Mouse (Mus musculus): ENCODE data around the gene Galnt6.

Galnt6 gene

DNA sequence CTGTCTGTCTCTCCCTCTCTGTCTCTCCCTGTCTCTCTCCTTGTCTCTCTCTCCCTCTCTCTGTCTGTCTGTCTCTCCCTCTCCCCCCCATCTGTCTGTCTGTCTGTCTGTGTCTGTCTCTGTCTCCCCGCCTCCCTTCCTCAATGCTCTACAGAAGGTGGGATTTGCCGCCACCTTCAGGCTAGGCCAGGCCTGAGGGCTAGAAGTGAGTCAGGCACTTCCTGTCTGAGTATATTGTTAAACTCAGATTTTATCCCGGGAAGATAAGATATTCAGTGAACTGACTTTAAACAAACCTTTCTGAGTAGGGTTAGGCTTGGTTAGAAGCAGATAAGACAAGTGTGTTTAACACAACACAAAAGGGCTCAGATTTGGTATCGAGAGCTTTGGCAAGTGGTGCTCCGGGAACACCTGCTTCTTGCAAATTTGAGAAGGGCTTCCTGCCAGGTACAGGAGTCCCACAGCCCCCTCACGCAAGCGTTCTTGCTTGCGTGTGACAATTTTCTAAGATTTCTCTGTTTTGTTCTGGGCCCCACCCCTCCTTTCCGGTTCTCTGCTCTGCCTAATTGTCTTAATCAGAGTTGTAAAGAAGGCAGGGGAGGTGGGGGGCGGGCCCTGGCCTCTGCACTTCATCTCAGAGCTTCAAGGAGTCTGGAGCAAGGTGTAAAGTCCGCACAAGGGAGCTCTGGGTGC lies 25.8 kb upstream of the Galnt6 start:
- peak; percentile 85 for DNase-seq (ENCODE audit: low read depth, low spot score)

DNA sequence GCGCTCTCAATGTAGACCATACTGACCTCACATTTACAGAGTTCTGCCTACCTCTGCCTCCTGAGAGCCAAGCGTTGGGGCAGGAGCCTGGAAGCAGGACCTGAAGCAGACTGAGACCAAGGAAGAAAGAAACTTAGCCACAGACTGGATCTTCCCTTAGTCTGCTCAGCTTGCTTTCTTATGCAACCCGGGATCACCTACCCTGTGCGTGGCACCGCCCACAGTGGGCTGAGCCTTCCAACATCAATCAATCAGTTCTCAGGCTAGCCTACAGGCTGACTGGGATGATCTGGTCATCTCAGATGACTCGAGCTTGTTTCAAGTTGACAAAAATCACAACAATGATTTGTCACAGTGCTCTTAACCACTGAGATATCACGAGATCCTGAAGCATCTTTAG lies 24.9 kb upstream of the Galnt6 start:
- DNase-seq (ENCODE audit: low read depth, low spot score) = peak; percentile 67

DNA sequence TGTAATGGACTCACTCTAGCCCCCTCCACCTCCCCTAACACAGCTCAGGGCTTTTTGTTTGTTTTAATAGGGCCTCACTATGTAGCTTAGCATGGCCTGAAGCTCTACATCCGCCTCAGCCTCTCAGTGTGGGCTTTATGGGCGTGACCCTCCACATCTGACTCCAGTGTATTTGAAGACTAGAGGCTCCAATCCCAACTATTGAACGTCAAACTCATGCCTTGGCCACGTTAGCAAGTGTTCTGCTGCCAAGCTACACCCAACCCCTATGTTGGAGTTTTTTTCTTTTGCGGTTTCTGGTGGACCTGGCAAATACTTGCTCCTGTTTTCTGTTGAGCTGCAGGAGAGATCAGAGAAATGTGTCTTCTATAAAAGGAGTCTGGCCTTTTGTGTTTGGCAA lies 23.9 kb upstream of the Galnt6 start:
- no peak for DNase-seq (ENCODE audit: low read depth, low spot score)

DNA sequence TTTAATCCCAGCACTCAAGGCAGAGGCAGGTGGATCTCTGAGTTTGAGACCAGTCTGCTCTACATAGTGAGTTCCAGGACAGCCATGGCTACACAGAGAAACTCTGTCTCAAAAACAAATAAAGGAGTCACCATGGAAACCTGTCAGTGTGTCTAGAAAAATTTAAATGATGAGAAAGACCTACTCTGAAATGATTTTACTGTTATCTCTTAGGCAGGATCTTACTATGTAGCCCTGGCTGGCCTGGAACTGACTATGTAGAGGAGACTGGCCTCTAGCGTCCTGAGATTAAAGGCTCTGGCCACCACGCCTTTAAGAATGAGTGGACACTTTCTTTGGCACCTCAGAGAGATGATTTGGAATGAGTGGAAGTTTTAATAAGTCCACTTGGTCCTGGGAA lies 23.3 kb upstream of the Galnt6 start:
- DNase-seq (ENCODE audit: low read depth, low spot score) = no peak

DNA sequence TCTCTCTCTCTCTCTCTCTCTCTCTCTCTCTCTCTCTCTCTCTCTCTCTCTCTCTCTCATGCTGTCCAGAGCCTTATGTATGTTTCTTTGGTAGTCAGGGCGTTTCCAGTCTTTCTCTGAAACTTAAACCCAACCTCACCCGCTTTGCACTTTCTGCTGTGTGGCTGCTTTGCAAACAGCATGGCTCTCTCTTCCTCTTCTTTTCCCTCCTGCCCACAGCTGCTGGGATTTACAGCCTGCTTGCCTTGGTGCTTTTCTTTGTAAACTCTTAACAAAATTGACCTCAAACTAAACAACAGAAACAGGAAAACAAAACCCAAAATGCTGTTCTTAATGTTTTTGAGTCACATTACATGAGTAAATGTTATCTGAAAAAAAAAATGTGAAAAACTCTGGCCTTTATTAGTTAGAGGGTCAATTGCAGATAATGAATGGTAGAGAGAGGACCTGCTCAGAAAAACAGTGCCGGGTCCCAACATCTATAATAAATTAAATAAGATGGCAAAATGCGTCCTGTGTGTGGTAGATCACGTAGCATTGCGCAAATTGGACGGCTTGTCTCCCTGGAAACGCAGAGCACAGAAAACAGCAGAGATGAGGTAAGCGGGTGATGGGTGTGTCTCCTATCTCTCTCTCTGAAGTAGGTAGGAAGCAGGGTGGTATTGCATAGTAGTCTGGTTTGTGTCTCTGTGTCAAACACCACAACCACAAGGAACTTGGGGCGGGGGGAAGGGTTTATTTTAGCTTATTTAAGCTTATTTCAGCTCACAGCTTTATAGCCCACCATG lies 20.8 kb upstream of the Galnt6 start:
- DNase-seq (ENCODE audit: low read depth, low spot score) = no peak

DNA sequence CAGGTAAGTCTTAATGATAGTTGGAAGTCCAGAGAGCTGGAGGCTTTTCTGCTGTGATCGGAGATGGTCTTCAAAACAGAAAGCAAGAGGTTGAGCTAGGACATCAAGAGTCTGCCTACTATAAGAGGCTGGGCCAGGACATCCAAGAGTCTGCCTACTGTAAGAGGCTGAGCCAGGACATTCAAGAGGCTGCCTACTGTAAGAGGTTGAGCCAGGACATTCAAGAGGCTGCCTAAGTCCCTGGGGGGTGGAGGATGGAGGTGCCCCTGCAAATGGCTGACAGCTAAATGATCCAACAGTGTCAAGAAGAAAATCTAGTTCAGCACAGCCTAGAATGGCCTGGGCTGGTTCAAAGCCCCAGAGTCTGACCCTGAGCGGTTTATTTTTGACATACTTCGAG lies 19.4 kb upstream of the Galnt6 start:
- DNase-seq (ENCODE audit: low read depth, low spot score) = no peak

DNA sequence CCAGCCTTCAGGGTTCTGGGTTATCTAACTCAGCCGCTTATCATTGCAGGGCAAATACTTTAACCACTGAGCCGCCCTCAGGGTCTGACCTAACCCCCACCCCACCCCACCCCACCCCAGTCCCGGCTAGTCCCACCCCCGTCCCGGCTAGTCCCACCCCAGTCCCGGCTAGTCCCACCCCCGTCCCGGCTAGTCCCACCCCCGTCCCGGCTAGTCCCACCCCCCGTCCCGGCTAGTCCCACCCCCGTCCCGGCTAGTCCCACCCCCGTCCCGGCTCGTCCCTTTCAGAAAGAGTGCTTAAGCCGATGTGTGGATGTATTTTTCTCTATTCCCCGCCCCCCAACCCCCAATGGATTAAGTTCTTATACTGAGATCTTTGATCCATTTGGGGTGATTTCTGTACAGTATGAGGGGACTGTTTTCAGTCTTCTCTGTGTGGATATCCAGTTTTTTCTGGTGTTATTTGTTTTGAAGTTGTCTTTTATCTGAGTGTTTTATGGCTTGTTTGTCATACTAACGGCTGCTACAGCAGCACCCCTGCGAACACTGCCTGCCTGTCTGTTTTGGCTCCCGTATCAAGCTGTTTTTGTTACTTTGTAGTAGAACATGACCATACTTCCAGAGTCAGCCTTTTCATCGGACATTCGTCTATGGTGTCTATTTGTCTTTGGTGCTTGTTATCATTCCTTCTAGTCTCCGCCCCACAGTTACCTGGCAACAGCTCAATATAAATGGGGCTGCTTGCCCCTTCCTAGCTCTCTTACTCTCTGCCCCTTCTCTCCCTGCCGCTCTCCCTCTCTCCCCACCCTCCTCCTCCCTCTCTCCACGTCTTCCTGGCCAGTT lies 18.2 kb upstream of the Galnt6 start:
- no peak for DNase-seq (ENCODE audit: low read depth, low spot score)

DNA sequence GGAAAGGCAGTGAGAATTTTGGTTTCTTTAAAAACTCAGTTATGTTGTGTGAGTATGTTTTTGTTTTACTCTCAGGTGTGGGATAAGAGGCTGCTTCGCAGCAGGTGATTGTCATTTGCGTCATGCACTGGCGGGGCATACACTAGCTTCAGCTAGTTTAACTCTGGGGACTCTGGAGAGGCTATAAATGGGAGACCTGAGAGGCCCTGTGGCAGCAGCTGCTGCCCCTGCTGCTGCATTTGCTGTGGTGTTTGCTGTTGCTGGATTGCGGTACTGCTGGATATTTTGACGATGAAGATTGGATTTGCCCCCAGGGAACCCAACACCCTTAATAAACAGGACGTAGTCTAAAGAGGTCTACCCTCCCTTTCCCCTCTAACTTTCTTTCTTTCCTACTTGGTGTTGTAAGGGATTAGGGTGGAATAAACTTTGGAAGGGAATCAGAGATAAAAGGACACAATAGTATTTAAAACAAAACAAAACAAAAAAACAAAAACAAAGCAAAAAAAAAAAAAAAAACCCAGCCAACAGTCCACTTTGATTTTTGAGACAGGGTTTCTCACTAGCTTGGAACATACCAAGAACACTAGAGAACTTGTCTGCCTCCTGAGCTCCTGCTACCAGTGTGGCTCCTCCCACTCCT lies 17.4 kb upstream of the Galnt6 start:
- DNase-seq (ENCODE audit: low read depth, low spot score) = no peak

DNA sequence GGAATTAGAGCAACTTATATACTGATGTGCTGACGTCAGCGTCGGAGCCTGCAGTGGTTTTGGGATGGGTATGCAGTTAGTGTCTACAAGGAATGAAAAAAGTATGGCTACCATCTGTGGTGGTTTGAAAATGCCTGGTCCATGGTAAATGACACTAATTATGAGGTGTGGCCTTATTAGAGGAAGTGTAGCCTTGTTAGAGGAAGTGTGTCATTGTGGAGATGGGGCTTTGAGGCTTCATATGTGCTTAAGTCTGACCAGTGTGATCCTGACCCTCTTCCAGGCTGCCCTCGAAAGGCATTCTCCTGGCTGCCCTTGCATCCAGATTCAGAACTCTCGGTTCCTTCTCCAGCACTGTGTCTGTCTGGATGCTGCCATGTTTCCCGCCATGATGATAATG lies 14.1 kb upstream of the Galnt6 start:
- DNase-seq (ENCODE audit: low read depth, low spot score) = no peak

DNA sequence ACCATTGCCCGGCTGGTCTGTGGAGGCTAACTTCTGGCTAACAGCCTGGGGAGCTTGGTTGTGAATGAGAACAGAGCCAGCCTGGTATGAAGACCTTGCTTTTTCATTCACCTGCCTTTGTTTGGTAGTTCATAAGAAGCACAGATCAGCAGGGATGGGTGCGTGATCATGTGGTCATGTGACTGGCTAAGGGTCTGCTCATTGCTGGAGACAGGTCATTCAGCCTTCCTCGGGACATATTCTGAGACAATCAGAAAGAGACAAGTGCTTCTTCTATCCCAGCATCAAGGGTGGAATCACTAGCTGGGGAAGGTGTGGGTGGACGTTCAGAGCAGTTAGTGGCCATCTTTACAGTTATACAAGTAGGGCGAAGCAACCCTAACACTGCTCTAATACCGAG lies 10.3 kb upstream of the Galnt6 start:
- DNase-seq (ENCODE audit: low read depth, low spot score) = no peak

DNA sequence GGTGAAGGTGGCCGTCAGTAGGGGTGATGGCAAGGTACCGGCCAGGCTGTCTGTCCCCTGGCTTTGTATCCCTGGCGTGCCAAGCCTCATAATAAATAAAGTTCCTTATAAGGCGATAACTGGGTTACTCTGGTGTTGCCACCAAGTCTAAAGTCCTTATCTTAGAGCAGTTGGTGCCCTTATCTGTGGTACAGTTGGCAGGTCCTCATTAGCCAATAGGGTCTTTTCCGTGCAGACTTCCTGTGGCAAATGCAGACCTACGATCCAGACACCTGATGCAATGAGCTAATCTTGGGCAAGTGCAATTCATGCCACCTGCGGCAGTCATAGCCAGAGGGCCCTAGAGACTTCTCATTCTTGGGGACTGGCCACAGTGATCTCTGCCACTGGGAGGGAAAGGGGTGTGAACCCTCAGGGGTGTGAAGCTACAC lies 9.2 kb upstream of the Galnt6 start:
- no peak for DNase-seq (ENCODE audit: low read depth, low spot score)

DNA sequence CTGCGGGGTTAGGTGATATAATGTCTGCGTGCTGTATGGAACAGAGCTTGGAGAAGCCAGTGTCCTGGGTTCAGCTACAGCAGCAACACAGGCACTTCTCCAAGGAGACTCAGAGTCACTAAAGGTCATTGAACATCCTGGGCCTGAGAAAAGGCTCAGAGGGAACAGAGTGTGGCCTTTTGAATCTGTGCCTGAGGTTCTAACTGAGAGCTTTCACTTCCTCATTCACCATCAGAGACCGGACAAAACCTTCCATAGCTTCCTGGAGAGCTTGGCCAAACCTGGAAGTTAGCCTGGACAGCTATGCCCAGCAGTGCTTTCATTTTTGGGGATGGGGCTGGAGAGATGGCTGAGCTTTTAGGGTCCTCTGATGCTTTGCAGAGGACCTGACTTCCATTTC lies 8.5 kb upstream of the Galnt6 start:
- DNase-seq (ENCODE audit: low read depth, low spot score) = no peak

DNA sequence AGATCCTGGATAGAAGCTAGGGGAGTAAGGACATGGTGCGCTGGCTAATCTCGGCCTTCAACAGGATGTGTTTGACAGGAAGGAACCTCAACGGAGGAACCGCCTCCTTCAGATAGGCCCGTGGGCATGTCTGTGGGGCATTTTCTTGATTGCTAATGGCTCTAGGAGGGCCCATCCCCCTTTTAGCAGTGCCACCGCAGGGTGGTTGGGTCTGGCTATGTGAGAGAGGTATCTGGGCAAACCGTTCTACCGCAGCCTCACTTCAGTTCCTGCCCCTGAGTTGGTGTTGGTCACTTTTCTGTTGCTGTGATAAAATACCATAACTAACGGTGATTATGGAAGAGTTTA lies 6.8 kb upstream of the Galnt6 start:
- DNase-seq (ENCODE audit: low read depth, low spot score) = no peak

DNA sequence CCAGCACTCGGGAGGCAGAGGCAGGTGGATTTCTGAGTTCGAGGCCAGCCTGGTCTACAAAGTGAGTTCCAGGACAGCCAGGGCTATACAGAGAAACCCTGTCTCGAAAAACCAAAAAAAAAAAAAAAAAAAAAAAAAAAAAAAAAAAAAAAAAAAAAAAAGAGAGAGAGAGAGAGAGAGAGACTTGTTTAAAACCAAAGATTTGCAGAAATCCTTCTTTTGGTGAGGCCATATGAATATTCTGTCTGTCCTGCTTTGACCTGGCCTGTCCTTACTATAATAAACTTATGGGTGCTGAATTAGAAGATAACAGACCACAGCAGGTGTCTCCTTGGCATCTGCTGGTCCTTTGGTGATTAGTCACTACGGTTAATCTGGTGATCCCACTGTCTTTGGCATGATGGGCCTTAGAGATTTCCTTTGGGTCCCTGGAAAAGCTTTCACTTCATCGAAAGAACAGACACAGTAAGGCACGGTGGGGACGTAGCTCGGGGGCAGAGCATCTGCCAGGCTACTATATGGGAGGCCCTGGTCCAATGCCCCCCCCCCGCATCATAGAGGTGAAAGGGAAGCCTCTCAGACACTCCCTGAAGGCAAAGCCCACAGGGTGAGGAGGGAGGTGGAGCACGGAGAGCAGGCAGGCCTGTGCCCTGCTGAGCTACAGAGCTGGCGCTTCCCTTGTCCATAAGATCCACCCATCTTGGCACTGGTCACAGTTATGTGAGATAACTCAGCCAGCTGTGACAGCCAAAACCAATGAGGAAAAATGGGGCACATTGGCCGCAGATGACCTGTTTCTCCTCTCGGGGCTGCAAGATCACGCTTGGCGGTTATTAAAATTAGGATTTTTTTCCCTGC lies 6.1 kb upstream of the Galnt6 start:
- DNase-seq (ENCODE audit: low read depth, low spot score) = no peak

DNA sequence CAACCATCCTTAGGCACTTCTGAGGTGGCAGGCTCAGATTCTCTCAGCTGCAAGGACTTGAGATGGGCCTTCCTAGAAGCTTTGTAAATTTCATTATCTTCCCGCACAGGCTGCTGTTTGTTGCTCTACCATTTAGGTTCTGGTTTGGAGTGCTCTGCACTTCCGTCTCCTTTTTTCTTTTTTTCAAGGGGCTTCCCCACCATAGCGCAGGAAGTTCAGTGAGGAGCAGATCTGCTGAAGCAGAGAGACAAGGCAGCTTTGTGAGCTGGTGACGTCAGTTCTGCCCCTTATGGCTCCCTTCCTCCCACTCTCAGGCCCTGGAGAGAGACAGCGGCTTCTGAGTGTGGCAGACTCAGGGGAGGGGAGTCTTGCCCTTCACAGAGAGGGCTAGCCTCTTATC lies 3.4 kb upstream of the Galnt6 start:
- DNase-seq (ENCODE audit: low read depth, low spot score) = no peak

DNA sequence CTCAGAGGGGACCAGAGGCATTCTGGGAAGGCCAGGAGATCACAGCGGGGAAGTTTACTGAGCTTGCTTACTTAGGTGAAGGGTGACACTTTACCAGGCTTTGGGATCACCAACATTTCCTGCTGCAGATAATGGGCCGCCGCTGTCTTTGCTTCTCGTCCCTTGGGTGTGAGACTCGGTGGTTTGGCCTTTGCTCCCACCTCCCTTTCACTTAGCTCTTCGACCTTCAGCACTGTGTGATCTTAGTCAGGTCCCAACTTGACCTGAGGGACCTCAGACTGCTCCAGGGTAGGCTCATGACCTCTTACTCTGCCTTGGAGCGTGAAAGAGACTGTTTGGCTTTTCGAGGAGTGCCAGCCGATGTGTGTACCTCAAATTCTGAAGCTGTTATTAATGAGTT lies 1.9 kb upstream of the Galnt6 start:
- no peak for DNase-seq (ENCODE audit: low read depth, low spot score)

DNA sequence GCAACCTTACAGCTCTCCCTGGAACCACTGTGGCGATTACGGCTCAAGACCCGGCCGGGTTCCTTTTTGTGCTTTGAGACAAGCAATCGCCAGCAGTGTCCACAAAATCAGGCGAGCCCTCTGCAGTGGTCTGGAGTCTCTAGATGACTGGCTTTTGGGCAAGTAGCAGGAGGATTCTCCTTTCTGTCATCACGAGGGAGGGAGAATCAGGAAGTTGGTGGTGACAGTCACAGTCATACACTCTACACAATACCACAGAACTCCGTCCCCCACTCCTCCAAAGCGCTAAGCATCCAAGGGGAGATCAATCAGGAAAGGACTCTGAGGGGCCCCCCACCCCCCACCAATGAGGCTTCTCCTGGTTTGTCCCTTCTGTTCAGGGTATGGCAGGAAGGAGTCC lies 590 bp downstream of the Galnt6 start:
- no peak for DNase-seq (ENCODE audit: low read depth, low spot score)

DNA sequence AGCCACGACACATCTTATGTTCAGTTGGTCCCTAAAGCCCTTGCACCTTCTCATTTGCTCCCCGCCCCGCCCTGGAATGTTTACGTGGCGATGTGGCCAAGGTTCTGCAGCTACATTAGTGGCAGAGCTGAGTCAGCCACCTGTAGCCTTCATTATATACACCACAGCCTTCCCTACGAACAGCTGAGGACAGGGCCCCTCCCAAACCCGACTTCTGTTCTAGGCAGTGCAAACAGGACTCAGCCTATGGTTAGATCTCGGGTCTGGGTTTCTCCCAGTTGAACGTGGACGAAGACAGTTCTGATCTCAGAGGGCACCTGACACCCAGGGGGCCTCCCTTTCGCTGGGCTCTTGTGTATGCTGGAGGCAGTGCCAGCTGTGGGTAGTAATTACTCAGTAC lies 1.3 kb downstream of the Galnt6 start:
- no peak for DNase-seq (ENCODE audit: low read depth, low spot score)

DNA sequence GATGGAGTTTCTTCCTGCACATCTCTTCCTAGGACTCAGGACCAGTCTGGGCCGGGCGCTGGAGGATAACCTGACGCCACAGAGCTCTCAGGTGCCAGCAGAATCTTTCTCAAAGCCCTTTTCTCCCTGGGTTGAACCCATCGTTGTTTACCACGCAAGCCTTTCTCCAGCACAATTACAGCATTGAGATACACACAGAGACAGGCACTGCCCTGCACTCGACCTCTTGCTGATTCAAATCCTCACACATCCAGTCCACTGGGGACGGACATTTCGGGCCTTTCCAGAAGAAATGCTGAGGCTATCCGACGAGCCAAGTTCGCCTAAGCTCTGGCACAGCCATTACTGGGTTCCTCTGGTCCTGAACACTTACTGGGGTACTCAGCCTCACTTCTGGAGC lies 2.5 kb downstream of the Galnt6 start:
- no peak for DNase-seq (ENCODE audit: low read depth, low spot score)

DNA sequence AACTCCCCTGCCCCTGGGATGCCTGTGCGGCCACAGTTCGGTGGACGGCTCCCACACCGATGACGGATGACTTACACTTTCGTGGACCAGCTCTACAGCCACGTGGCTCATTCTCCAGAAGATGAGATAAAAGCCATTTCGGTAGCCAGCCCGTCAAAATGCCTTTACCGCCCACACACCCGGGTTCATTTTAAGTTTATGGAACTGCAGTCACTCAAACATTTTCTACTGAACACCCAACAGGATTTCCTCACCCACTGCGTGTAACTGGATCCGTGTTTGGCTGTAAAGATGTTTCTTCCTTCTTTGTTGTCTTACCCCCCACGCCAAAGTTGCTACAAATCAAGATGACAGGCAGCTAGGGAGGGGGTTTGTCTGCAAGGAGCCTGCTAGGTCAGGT lies 5.7 kb downstream of the Galnt6 start:
- peak; percentile 58 for DNase-seq (ENCODE audit: low read depth, low spot score)

DNA sequence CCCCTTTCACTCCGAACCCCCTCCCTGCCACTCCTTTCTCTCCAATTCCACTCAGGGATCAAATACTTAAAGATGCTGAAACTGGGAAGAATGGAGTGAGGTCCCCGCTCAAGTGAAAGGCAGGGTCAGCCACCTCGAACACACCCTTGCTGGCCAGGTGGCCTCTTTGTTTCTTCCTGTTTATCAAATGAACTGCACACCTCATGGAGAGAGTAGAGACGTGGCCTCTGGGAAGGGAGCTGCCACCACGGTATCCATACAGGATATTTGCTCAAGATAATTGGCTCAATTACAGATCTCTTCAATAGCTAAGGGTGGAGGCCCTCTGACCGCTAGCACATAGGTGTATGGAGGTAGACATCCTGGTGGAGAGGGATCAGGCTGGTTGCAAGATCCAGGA lies 6.6 kb downstream of the Galnt6 start:
- no peak for DNase-seq (ENCODE audit: low read depth, low spot score)
